In the genomic region with DNA sequence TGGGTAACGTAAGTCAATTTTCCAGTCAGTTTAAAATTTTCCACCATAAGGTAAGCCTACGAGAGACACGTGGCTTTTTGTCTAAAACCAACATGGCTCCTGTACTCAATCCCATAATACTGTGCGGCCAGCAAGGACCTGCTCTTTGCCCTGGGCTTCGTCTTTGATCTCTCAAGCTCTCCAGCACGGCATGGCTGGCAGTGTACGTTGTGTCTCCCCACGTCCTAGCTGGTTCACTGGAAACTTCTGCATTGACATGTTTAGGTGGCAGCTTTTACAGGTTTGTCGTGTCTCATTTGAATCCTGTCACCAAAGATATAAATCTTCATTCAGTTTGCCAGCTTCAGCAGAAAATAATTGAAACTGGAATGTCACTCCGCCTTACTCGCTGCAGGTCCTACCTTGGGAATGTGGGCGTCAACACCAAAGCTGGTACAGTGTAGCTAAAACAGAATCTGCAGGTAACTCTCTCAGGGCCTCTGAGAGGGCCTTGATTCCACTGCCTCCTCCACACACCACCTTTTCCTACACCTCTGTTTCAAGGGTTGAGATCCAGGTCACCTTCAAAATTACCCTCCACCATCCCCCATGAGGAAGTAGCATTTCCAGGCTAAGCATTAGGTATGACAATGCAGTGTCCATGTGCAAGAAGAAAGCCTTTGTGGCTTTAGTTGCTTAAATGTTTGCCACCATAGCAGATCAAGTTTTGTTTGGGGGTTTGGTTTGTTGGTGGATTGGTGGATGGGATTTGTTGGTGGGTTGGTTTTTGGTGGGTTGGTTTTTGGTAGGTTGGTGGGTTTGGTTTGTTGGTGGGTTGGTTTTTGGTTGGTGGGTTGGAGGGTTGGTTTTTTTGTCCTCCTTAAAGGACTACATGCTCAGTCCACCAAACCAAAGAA, we compare ENCODE assay signal across 26 mouse cellular contexts.
DNase-seq lines count a peak whose midpoint lies in the region; ATAC-seq and TF ChIP-seq lines count a peak whose summit lies in the region.
"Had no signal": no experiment of that assay in that cellular context is flagged by ENCODE, and none has a peak within 500 bp of the region (broad histone marks: within the 10 kb centered on the region; RNA-seq: fewer than 3 reads in every experiment).

No protein-coding gene starts in this region.

- no peak for ATAC-seq in embryonic facial prominence, embryonic 14.5 days (ENCODE audit: low read depth)
- ATAC-seq in limb, embryonic 15.5 days (ENCODE audit: insufficient number of reproducible peaks, low FRiP score, low TSS enrichment, low read depth): no peak
- ATAC-seq in stomach, postnatal 0 days (ENCODE audit: low FRiP score, low TSS enrichment): 0 out of 2 replicates have a peak, but pooled peaks have one; percentile 40
- ATAC-seq: forebrain, embryonic 15.5 days; hindbrain, embryonic 16.5 days; intestine, postnatal 0 days had no signal

- TF ChIP-seq EP300 in stomach, postnatal 0 days (optimal IDR thresholded peaks at IDR 0.05): peak; percentile 39

- no peak overlapping the region for H3K4me2 ChIP-seq in embryonic facial prominence, embryonic 14.5 days (ENCODE audit: low read depth, low read length)
- no peak overlapping the region for H3K4me2 ChIP-seq in limb, embryonic 15.5 days
- no peak overlapping the region for H3K4me2 ChIP-seq in stomach, postnatal 0 days (replicated peaks; ENCODE audit: low read depth)
- H3K4me2 ChIP-seq: embryonic facial prominence, embryonic 12.5 days; forebrain, embryonic 12.5 days; forebrain, embryonic 15.5 days; heart, embryonic 11.5 days; heart, embryonic 15.5 days; hindbrain, embryonic 13.5 days had no signal

- TF ChIP-seq CTCF in stomach, postnatal 0 days (IDR thresholded peaks at IDR 0.05; ENCODE audit: low read depth): no peak

- no peaks in the 10 kb centered on the region for H3K27me3 ChIP-seq in embryonic facial prominence, embryonic 14.5 days (replicated peaks; ENCODE audit: control insufficient read depth, insufficient read depth, low read length)
- H3K27me3 ChIP-seq in embryonic facial prominence, embryonic 10.5 days (replicated peaks; ENCODE audit: low read depth, poor library complexity, severe bottlenecking): no peaks in the 10 kb centered on the region
- H3K27me3 ChIP-seq in limb, embryonic 15.5 days: no peaks in the 10 kb centered on the region
- H3K27me3 ChIP-seq in limb, embryonic 10.5 days (ENCODE audit: low read depth, poor library complexity, severe bottlenecking): no peaks in the 10 kb centered on the region
- H3K27me3 ChIP-seq in stomach, postnatal 0 days (ENCODE audit: control insufficient read depth, insufficient read depth, low read length): no peaks in the 10 kb centered on the region
- H3K27me3 ChIP-seq: embryonic facial prominence, embryonic 12.5 days; forebrain, embryonic 12.5 days; forebrain, embryonic 15.5 days; heart, embryonic 15.5 days; hindbrain, embryonic 13.5 days had no signal

- 84% methylated on average over 12 of the region's 12 CpGs for WGBS in embryonic facial prominence, embryonic 14.5 days
- 93% methylated on average over 12 of the region's 12 CpGs for WGBS in embryonic facial prominence, embryonic 10.5 days
- 76% methylated on average over 12 of the region's 12 CpGs for whole genome bisulfite sequencing in limb, embryonic 15.5 days
- WGBS in limb, embryonic 10.5 days: 90% methylated on average over 12 of the region's 12 CpGs
- WGBS in stomach, postnatal 0 days: 77% methylated on average over 12 of the region's 12 CpGs

- H3K36me3 ChIP-seq in embryonic facial prominence, embryonic 14.5 days (ENCODE audit: control insufficient read depth, insufficient read depth, low read length): no peaks in the 10 kb centered on the region
- peaks cover 7% of the 10 kb centered on the region for H3K36me3 ChIP-seq in embryonic facial prominence, embryonic 10.5 days (replicated peaks)
- 0 out of 2 replicates have a peak, but pooled peaks cover 2% of the 10 kb centered on the region for H3K36me3 ChIP-seq in limb, embryonic 15.5 days
- 0 out of 2 replicates have a peak, but pooled peaks cover 4% of the 10 kb centered on the region for H3K36me3 ChIP-seq in limb, embryonic 10.5 days
- no peaks in the 10 kb centered on the region for H3K36me3 ChIP-seq in stomach, postnatal 0 days (ENCODE audit: control insufficient read depth, insufficient read depth, low read length)
- H3K36me3 ChIP-seq: embryonic facial prominence, embryonic 12.5 days; forebrain, embryonic 12.5 days; forebrain, embryonic 15.5 days; heart, embryonic 15.5 days; hindbrain, embryonic 13.5 days had no signal

- no peak overlapping the region for H3K4me3 ChIP-seq in embryonic facial prominence, embryonic 14.5 days (ENCODE audit: low read depth, low read length)
- H3K4me3 ChIP-seq in embryonic facial prominence, embryonic 10.5 days: no peak overlapping the region
- H3K4me3 ChIP-seq in limb, embryonic 15.5 days: no peak overlapping the region
- no peak overlapping the region for H3K4me3 ChIP-seq in limb, embryonic 10.5 days
- H3K4me3 ChIP-seq in stomach, postnatal 0 days (ENCODE audit: low read depth, low read length): no peak overlapping the region
- H3K4me3 ChIP-seq: embryonic facial prominence, embryonic 12.5 days; erythroblast, embryonic 14.5 days; forebrain, embryonic 12.5 days; forebrain, embryonic 15.5 days; heart, embryonic 15.5 days; hindbrain, embryonic 10.5 days; hindbrain, embryonic 13.5 days had no signal

- no peaks in the 10 kb centered on the region for H3K4me1 ChIP-seq in embryonic facial prominence, embryonic 14.5 days (ENCODE audit: control insufficient read depth, insufficient read depth, low read length)
- H3K4me1 ChIP-seq in embryonic facial prominence, embryonic 10.5 days: no peaks in the 10 kb centered on the region
- H3K4me1 ChIP-seq in limb, embryonic 15.5 days: no peaks in the 10 kb centered on the region
- no peaks in the 10 kb centered on the region for H3K4me1 ChIP-seq in limb, embryonic 10.5 days
- H3K4me1 ChIP-seq in stomach, postnatal 0 days (replicated peaks; ENCODE audit: control insufficient read depth, insufficient read depth): no peaks in the 10 kb centered on the region
- H3K4me1 ChIP-seq: embryonic facial prominence, embryonic 12.5 days; forebrain, embryonic 12.5 days; forebrain, embryonic 15.5 days; heart, embryonic 15.5 days; hindbrain, embryonic 10.5 days; hindbrain, embryonic 13.5 days had no signal

- no peaks in the 10 kb centered on the region for H3K9me3 ChIP-seq in embryonic facial prominence, embryonic 14.5 days (ENCODE audit: control insufficient read depth, low read length)
- H3K9me3 ChIP-seq in embryonic facial prominence, embryonic 10.5 days: no peaks in the 10 kb centered on the region
- no peaks in the 10 kb centered on the region for H3K9me3 ChIP-seq in limb, embryonic 15.5 days
- H3K9me3 ChIP-seq in limb, embryonic 10.5 days (replicated peaks): no peaks in the 10 kb centered on the region
- no peaks in the 10 kb centered on the region for H3K9me3 ChIP-seq in stomach, postnatal 0 days (ENCODE audit: control insufficient read depth, low read length)
- H3K9me3 ChIP-seq: embryonic facial prominence, embryonic 12.5 days; forebrain, embryonic 12.5 days; forebrain, embryonic 15.5 days; heart, embryonic 15.5 days; hindbrain, embryonic 10.5 days; hindbrain, embryonic 13.5 days had no signal

- peak; percentile 14 for DNase-seq in embryonic facial prominence, embryonic 14.5 days (ENCODE audit: low spot score)
- DNase-seq in embryonic facial prominence, embryonic 10.5 days (ENCODE audit: low spot score): no peak
- no peak for DNase-seq in limb, embryonic 10.5 days (ENCODE audit: low spot score)
- DNase-seq in stomach, postnatal 0 days (ENCODE audit: low spot score): no peak
- no peak for DNase-seq in embryo, embryonic 11 days
- DNase-seq: adrenal gland, adult 2 months; adrenal gland, postnatal 14 days; cerebellum, adult 11-12 months; cerebellum, adult 8-10 months; cerebellum, postnatal 10 days; cerebellum, postnatal 36 days; gastrocnemius, postnatal 10 days; gastrocnemius, postnatal 36 days; heart, postnatal 10 days; heart, postnatal 36 days had no signal

- no peak overlapping the region for H3K27ac ChIP-seq in embryonic facial prominence, embryonic 14.5 days (replicated peaks; ENCODE audit: low read depth, low read length)
- no peak overlapping the region for H3K27ac ChIP-seq in embryonic facial prominence, embryonic 10.5 days (replicated peaks)
- peak overlapping the region; percentile 1; the same call in 1 of the 2 replicates for H3K27ac ChIP-seq in limb, embryonic 15.5 days
- no peak overlapping the region for H3K27ac ChIP-seq in limb, embryonic 10.5 days
- peak overlapping the region; percentile 18; the same call in 1 of the 2 replicates for H3K27ac ChIP-seq in stomach, postnatal 0 days (replicated peaks)
- H3K27ac ChIP-seq: embryonic facial prominence, embryonic 12.5 days; forebrain, embryonic 12.5 days; forebrain, embryonic 15.5 days; heart, embryonic 15.5 days; hindbrain, embryonic 10.5 days; hindbrain, embryonic 13.5 days had no signal

- no peak overlapping the region for H3K9ac ChIP-seq in embryonic facial prominence, embryonic 14.5 days (ENCODE audit: low read depth, low read length)
- no peak overlapping the region for H3K9ac ChIP-seq in limb, embryonic 15.5 days
- no peak overlapping the region for H3K9ac ChIP-seq in stomach, postnatal 0 days (ENCODE audit: low read length)
- H3K9ac ChIP-seq: embryonic facial prominence, embryonic 12.5 days; forebrain, embryonic 12.5 days; forebrain, embryonic 15.5 days; heart, embryonic 15.5 days; hindbrain, embryonic 13.5 days had no signal

Comparison
In these comparisons a context has a peak if more than half of its experiments do, and no peak if none do; other contexts are left out.
1. H3K27ac ChIP-seq: peak in limb, embryonic 15.5 days (single experiment) and stomach, postnatal 0 days (single experiment); none in embryonic facial prominence, embryonic 14.5 days (single experiment), embryonic facial prominence, embryonic 10.5 days (single experiment) and limb, embryonic 10.5 days (single experiment).